Mouse (Mus musculus): Measurements from ENCODE around the gene 2310009B15Rik. TPM values are rescaled to one million over a fixed set of nuclear protein-coding genes. Genes with fewer than 3 reads are reported as not detected.

The 2310009B15Rik gene
- polyA plus RNA-seq, 1 experiment from 2014 or later: 54.2 TPM

- no peak overlapping the region for H3K9ac ChIP-seq
- no peak overlapping the region for H3K4me3 ChIP-seq (ENCODE audit: low read depth, low read length)
- no peak overlapping the region for H3K27ac ChIP-seq (ENCODE audit: low read depth)
- no peaks in the 10 kb centered on the region for H3K36me3 ChIP-seq (ENCODE audit: insufficient read depth)
- no peaks in the 10 kb centered on the region for H3K9me3 ChIP-seq (ENCODE audit: low read depth, low read length)
- H3K4me1 ChIP-seq (ENCODE audit: insufficient read depth): 0 out of 2 replicates have a peak, but pooled peaks cover 6% of the 10 kb centered on the region
- H3K27me3 ChIP-seq (ENCODE audit: insufficient read depth, low read length): peaks cover 94% of the 10 kb centered on the region
- ATAC-seq (ENCODE audit: insufficient read depth): no peak
- TF ChIP-seq CTCF (IDR thresholded peaks at IDR 0.05; ENCODE audit: low read depth): no peak
- peak overlapping the region; percentile 21; the same call in 1 of the 2 replicates for H3K4me2 ChIP-seq
- DNase-seq: no peak
- 11% methylated on average over 27 of the region's 27 CpGs for WGBS
Measured at GRCm38 (mm10) chr1:138837786-138838743, 18.6 kb downstream of the 2310009B15Rik start.

DNA sequence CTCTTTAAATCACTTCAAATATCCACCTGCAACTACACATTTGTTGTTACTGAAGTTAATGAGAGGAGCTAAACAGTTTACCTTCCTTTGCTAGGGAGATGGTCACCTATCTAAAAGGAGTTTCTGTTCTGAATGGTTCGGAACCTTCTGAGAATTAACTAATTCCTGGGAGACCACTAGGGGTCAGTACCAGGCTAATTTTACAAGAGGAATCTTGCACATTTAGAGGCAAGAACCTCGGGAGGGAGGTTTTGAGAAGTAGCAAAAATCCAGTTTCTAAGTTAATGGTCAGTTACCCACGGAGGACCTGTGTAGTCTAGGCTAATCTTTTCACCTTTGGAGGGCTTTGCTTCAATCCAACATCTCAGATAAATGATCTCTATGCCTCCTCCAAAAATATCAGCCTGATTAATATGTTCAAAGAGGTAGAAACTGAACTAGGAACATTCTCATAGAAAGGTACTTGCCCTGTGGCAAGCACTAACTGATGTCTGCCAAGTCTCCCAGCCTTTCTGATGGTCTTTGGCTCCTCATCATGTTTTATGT lies 21.2 kb downstream of the 2310009B15Rik start:
- WGBS: 2% methylated on average over 3 of the region's 3 CpGs
- H3K4me2 ChIP-seq: no peak overlapping the region
- ATAC-seq (ENCODE audit: insufficient read depth): 0 out of 2 replicates have a peak, but pooled peaks have one; percentile 22

GRCm38 (mm10) chr1:138831309-138831708 lies 25.3 kb downstream of the 2310009B15Rik start:
- Histone ChIP-seq H3K9me3 (ENCODE audit: low read depth, low read length) (no peaks in the 10 kb centered on the region), H3K4me3 (ENCODE audit: low read depth, low read length) (peak overlapping the region; percentile 26; the same call in 1 of the 2 replicates), H3K27me3 (ENCODE audit: insufficient read depth, low read length) (peaks cover 56% of the 10 kb centered on the region), H3K9ac (no peak overlapping the region), H3K4me2 (peak overlapping the region; percentile 49), H3K4me1 (ENCODE audit: insufficient read depth) (no peaks in the 10 kb centered on the region), H3K27ac (ENCODE audit: low read depth) (no peak overlapping the region), H3K36me3 (ENCODE audit: insufficient read depth) (no peaks in the 10 kb centered on the region)
- DNase-seq: peak; percentile 45
- TF ChIP-seq CTCF (IDR thresholded peaks at IDR 0.05; ENCODE audit: low read depth): no peak
- no peak for ATAC-seq (ENCODE audit: insufficient read depth)
- WGBS: under 1% methylated on average over 16 of the region's 16 CpGs

More for the DNA sequence above, 21.2 kb downstream of the 2310009B15Rik start:
- no peak overlapping the region for H3K4me3 ChIP-seq (ENCODE audit: low read depth, low read length)
- peak; percentile 86 for DNase-seq
- TF ChIP-seq CTCF (IDR thresholded peaks at IDR 0.05; ENCODE audit: low read depth): peak; percentile 75
- H3K27ac ChIP-seq (ENCODE audit: low read depth): no peak overlapping the region
- H3K9ac ChIP-seq: no peak overlapping the region
- H3K9me3 ChIP-seq (ENCODE audit: low read depth, low read length): no peaks in the 10 kb centered on the region
- H3K4me1 ChIP-seq (ENCODE audit: insufficient read depth): no peaks in the 10 kb centered on the region
- no peaks in the 10 kb centered on the region for H3K36me3 ChIP-seq (ENCODE audit: insufficient read depth)
- H3K27me3 ChIP-seq (ENCODE audit: insufficient read depth, low read length): peaks cover 90% of the 10 kb centered on the region

- no peak overlapping the region for H3K4me3 ChIP-seq (ENCODE audit: low read depth, low read length)
- no peak for DNase-seq
- H3K27me3 ChIP-seq (ENCODE audit: insufficient read depth, low read length): peaks cover 14% of the 10 kb centered on the region
- no peak for ATAC-seq (ENCODE audit: insufficient read depth)
- H3K4me2 ChIP-seq: no peak overlapping the region
- H3K4me1 ChIP-seq (ENCODE audit: insufficient read depth): no peaks in the 10 kb centered on the region
- H3K36me3 ChIP-seq (ENCODE audit: insufficient read depth): no peaks in the 10 kb centered on the region
- no peaks in the 10 kb centered on the region for H3K9me3 ChIP-seq (ENCODE audit: low read depth, low read length)
- no peak overlapping the region for H3K9ac ChIP-seq
- H3K27ac ChIP-seq (ENCODE audit: low read depth): no peak overlapping the region
- TF ChIP-seq CTCF (IDR thresholded peaks at IDR 0.05; ENCODE audit: low read depth): no peak
- 39% methylated on average over 6 of the region's 6 CpGs for WGBS
Measured at GRCm38 (mm10) chr1:138826841-138827240, 29.8 kb downstream of the 2310009B15Rik start.

- Histone ChIP-seq H3K4me1 (ENCODE audit: insufficient read depth) (no peaks in the 10 kb centered on the region), H3K36me3 (ENCODE audit: insufficient read depth) (no peaks in the 10 kb centered on the region), H3K4me2 (no peak overlapping the region), H3K9ac (no peak overlapping the region), H3K4me3 (ENCODE audit: low read depth, low read length) (no peak overlapping the region), H3K9me3 (ENCODE audit: low read depth, low read length) (no peaks in the 10 kb centered on the region), H3K27ac (ENCODE audit: low read depth) (no peak overlapping the region), H3K27me3 (ENCODE audit: insufficient read depth, low read length) (no peaks in the 10 kb centered on the region)
- DNase-seq: no peak
- TF ChIP-seq CTCF (IDR thresholded peaks at IDR 0.05; ENCODE audit: low read depth): no peak
- ATAC-seq (ENCODE audit: insufficient read depth): no peak
- 100% methylated on average over 1 of the region's 1 CpGs for WGBS
Measured at GRCm38 (mm10) chr1:138822985-138823322, 33.7 kb downstream of the 2310009B15Rik start.

GRCm38 (mm10) chr1:138822255-138822984 lies 34.2 kb downstream of the 2310009B15Rik start:
- WGBS: 91% methylated on average over 7 of the region's 7 CpGs
- Histone ChIP-seq H3K4me2 (no peak overlapping the region), H3K27me3 (ENCODE audit: insufficient read depth, low read length) (no peaks in the 10 kb centered on the region), H3K9ac (no peak overlapping the region), H3K27ac (ENCODE audit: low read depth) (no peak overlapping the region), H3K9me3 (ENCODE audit: low read depth, low read length) (no peaks in the 10 kb centered on the region), H3K36me3 (ENCODE audit: insufficient read depth) (no peaks in the 10 kb centered on the region), H3K4me3 (ENCODE audit: low read depth, low read length) (no peak overlapping the region), H3K4me1 (ENCODE audit: insufficient read depth) (no peaks in the 10 kb centered on the region)
- TF ChIP-seq CTCF (IDR thresholded peaks at IDR 0.05; ENCODE audit: low read depth): no peak
- DNase-seq (no peak), ATAC-seq (ENCODE audit: insufficient read depth) (no peak)

Other genes starting within 250 kb of the 2310009B15Rik start
- gene Nek7, start 236.7 kb downstream of the 2310009B15Rik start, polyA plus RNA-seq (2014; fragmentation: Nextera tagmentation; extraction: Ambion mirVana): 33.8 and 35.1 TPM in 2 replicates
- gene Lhx9, start 8.3 kb downstream of the 2310009B15Rik start, polyA plus RNA-seq (2014; fragmentation: Nextera tagmentation; extraction: Ambion mirVana): 0.05 TPM in 1 of 2 replicates, not detected in the other
- gene Dennd1b, start 106.6 kb upstream of the 2310009B15Rik start, polyA plus RNA-seq (2014; fragmentation: Nextera tagmentation; extraction: Ambion mirVana): 10.5 and 10.8 TPM in 2 replicates

All from lung, embryonic 14.5 days (tissue).